Mouse (Mus musculus): ENCODE measurements around the gene Fbxo39.

The Fbxo39 gene

GRCm38 (mm10) chr11:72363523-72364240, 49.4 kb downstream of the Fbxo39 start:
- no peak for DNase-seq (ENCODE audit: low read depth, low spot score)

- DNase-seq (ENCODE audit: low read depth, low spot score) = no peak
Observed at GRCm38 (mm10) chr11:72364526-72364925, 50.3 kb downstream of the Fbxo39 start.

GRCm38 (mm10) chr11:72366126-72366525, 51.9 kb downstream of the Fbxo39 start:
- DNase-seq (ENCODE audit: low read depth, low spot score) = no peak

- DNase-seq (ENCODE audit: low read depth, low spot score) = no peak
Observed at GRCm38 (mm10) chr11:72367934-72368674, 53.9 kb downstream of the Fbxo39 start.
